Mouse (Mus musculus) left cerebral cortex, postnatal 10 days (tissue): ENCODE data around the gene Smtnl2. TPM values are rescaled to one million over a fixed set of nuclear protein-coding genes. Genes with fewer than 3 reads are reported as not detected.
A peak's percentile ranks its signal among the peaks of the same experiment; 100 is the strongest.

Experiments
- DNase-seq, 2 experiments: peaks; one replicate each; pipeline ENCODE4 v3.0.0; 2021 to 2022; ENCODE audit warnings: low spot score in 2 of 2, mixed read lengths in 1 of 2; ENCODE audit errors: extremely low spot score in 1 of 2
- intact Hi-C: fragments of 180-260 bp; cut with DNase I; formaldehyde crosslinking; loops from one replicate; pipeline ENCODE4 v1.15.1; 2025
- microRNA-seq: library from miRNA; unstranded; fragments of <30 nt; microRNA quantifications from one replicate; pipeline ENCODE4 v1.2.0, GENCODE M21; 2022
- total RNA-seq, 2 experiments: library from RNA; stranded (reverse); gene quantifications; 2 replicates each; pipeline ENCODE4 v1.2.3; 2021

The Smtnl2 gene
- total RNA-seq, 2 experiments from 2014 or later: 1.7 to 1.8 TPM

DNA sequence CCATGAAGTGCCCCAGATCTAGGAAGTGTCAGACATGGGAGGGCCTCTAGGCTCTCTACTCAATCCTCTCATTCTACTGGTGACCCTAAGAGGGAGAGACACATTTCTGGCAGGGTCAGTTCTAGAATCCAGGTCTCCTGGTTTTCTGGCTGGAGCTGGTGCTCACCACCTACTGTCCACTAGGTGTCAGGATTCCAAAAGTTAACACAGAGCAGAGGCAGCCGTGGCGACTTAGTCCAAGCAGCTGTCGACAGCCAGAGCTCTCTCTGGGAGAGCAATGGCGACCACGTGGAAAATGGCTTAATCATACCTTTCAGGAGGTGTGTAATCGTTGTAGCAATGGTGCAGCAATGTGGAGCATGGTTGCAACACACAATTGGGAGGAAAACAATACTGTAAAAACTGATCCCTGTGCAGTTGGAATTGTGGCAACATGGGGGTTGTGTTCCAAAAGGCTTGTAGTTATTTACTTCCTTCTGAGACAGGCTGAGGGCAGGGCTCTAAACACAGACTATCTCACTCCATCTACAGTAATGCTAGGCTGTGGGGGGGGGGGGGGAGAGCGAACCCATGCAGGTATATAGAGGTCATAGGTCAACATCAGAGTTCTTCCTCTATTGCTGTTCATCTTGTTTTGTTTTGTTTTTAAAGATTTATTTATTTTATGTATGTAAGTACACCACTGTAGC, 68.8 kb downstream of the Smtnl2 start:
- intact Hi-C loops: loop anchor here (2.0 to 5.0 kb wide), 3 partner anchors 86 to 220 kb away; no protein-coding TSS in a partner anchor
- DNase-seq: peak; percentile 58 to 73

DNA sequence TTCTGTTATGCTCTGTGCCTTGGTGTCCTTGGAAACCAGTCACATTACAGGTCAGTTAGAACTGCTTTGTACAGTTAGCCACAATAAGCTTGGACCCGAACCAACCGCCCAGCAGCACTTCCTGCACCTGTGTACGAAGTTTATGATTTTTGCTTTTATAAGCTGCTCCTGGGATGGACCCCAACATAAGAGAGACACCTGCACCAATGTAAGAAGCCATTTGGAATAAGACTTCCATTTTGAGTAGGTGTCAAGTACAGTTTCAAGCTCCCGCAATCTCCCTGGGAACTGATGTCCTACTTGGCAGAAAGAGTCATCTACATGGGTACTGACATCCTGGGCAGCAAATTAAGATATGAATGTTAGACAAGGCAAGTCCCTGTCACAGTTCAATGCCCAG, 71.8 kb downstream of the Smtnl2 start:
- intact Hi-C loops: loop anchor here (5.0 kb wide), 2 partner anchors 112 to 223 kb away; no protein-coding TSS in a partner anchor
- no peak for DNase-seq

Small RNA genes within 50 kb of the gene (microRNA-seq; reads per million reads assigned to microRNA genes)
- not detected for gene Mir6338

Other genes with a start within 250 kb of the Smtnl2 start
- gene Gm43951, start 204.9 kb downstream of the Smtnl2 start, total RNA-seq: 10 to 100 TPM; 12.1 to 13.7 TPM
- 10 to 100 TPM; 30.1 to 32.5 TPM for gene 4933427D14Rik, start 204.3 kb downstream of the Smtnl2 start, total RNA-seq
- gene Txndc17, start 204.2 kb downstream of the Smtnl2 start, total RNA-seq: 10 to 100 TPM; 43.4 to 46.1 TPM
- 10 to 100 TPM; 14.7 to 15.7 TPM for gene Med31, start 196.1 kb downstream of the Smtnl2 start, total RNA-seq
- gene Slc13a5, start 144.5 kb downstream of the Smtnl2 start, total RNA-seq: 10 to 100 TPM; 16.4 to 19.8 TPM
- 1 to 10 TPM; 1.3 to 1.4 TPM for gene Xaf1, start 110.1 kb downstream of the Smtnl2 start, total RNA-seq
- gene Fbxo39, start 97.3 kb downstream of the Smtnl2 start, total RNA-seq: not detected
- gene Tekt1, start 49.3 kb downstream of the Smtnl2 start, total RNA-seq: 1 to 10 TPM in 1 of 2 experiments, under 1 TPM in 1; 0.99 to 1.2 TPM
- gene Ggt6, start 23.8 kb upstream of the Smtnl2 start, total RNA-seq: not detected
- gene Mybbp1a, start 29.6 kb upstream of the Smtnl2 start, total RNA-seq: 10 to 100 TPM; 52.8 to 55.9 TPM
- 10 to 100 TPM; 30.8 to 37.4 TPM for gene Spns2, start 78.2 kb upstream of the Smtnl2 start, total RNA-seq
- under 1 TPM in 1 of 2 experiments, not detected in 1; 0.11 TPM for gene Spns3, start 138.8 kb upstream of the Smtnl2 start, total RNA-seq
- gene Ube2g1, start 195.6 kb upstream of the Smtnl2 start, total RNA-seq: 10 to 100 TPM; 53.3 to 55.1 TPM